Comparison of ENCODE assay signal across 8 mouse cellular contexts in genomic region chr5:53999461-53999770, GRCm38 (mm10). TPM values are rescaled to one million over a fixed set of nuclear protein-coding genes. Genes with fewer than 3 reads are reported as not detected.
A peak's percentile ranks its signal among the peaks of the same experiment; 100 is the strongest.
DNase-seq lines count a peak whose midpoint lies in the region; ATAC-seq and TF ChIP-seq lines count a peak whose summit lies in the region.

No protein-coding gene starts in this region.

- peak overlapping the region; percentile 93 for H3K9ac ChIP-seq in kidney, postnatal 0 days (ENCODE audit: low read depth, low read length)
- H3K9ac ChIP-seq in embryonic facial prominence, embryonic 12.5 days = peak overlapping the region; percentile 91
- H3K9ac ChIP-seq in intestine, embryonic 14.5 days (ENCODE audit: low read length) = peak overlapping the region; percentile 84

- peak overlapping the region; percentile 78 for H3K4me2 ChIP-seq in kidney, postnatal 0 days (ENCODE audit: low read length)
- peak overlapping the region; percentile 79 for H3K4me2 ChIP-seq in embryonic facial prominence, embryonic 12.5 days (replicated peaks)
- H3K4me2 ChIP-seq in intestine, embryonic 14.5 days (ENCODE audit: low read length) = peak overlapping the region; percentile 72

- H3K4me1 ChIP-seq in kidney, postnatal 0 days (replicated peaks; ENCODE audit: insufficient read depth, low read length) = peaks cover 5% of the 10 kb centered on the region; the same call in 1 of the 2 replicates
- H3K4me1 ChIP-seq in embryonic facial prominence, embryonic 12.5 days = peaks cover 14% of the 10 kb centered on the region
- H3K4me1 ChIP-seq in intestine, embryonic 14.5 days (replicated peaks; ENCODE audit: control insufficient read depth, insufficient read depth, low read length) = peaks cover 19% of the 10 kb centered on the region

- 1% methylated on average over 6 of the region's 6 CpGs for WGBS in kidney, postnatal 0 days
- 3% methylated on average over 6 of the region's 6 CpGs for WGBS in embryonic facial prominence, embryonic 12.5 days
- under 1% methylated on average over 6 of the region's 6 CpGs for WGBS in intestine, embryonic 14.5 days

- ATAC-seq in kidney, postnatal 0 days (replicated peaks; ENCODE audit: low FRiP score, low read depth) = no peak
- no peak for ATAC-seq in embryonic facial prominence, embryonic 12.5 days (ENCODE audit: insufficient number of reproducible peaks, insufficient read depth, low FRiP score, low TSS enrichment)
- no peak for ATAC-seq in intestine, embryonic 14.5 days (replicated peaks; ENCODE audit: low FRiP score, low TSS enrichment, low read depth)

- H3K27ac ChIP-seq in kidney, postnatal 0 days = peak overlapping the region; percentile 92
- H3K27ac ChIP-seq in embryonic facial prominence, embryonic 12.5 days = peak overlapping the region; percentile 86
- peak overlapping the region; percentile 86 for H3K27ac ChIP-seq in intestine, embryonic 14.5 days (ENCODE audit: low read depth)

- DNase-seq in kidney, postnatal 0 days (ENCODE audit: low spot score) = no peak
- no peak for DNase-seq in kidney, postnatal 25 days
- no peak for DNase-seq in intestine, embryonic 14.5 days (ENCODE audit: low spot score)
- DNase-seq in naive thymus-derived CD4-positive, alpha-beta T cell, adult 2 months (ENCODE audit: low read depth) = peak; percentile 72
- no peak for DNase-seq in thymus, postnatal 4 days
- DNase-seq in cerebellum, adult 18-20 months = no peak
- DNase-seq in cerebellum, postnatal 36 days = no peak

- no peaks in the 10 kb centered on the region for H3K9me3 ChIP-seq in kidney, postnatal 0 days (replicated peaks; ENCODE audit: low read length)
- no peaks in the 10 kb centered on the region for H3K9me3 ChIP-seq in embryonic facial prominence, embryonic 12.5 days
- no peaks in the 10 kb centered on the region for H3K9me3 ChIP-seq in intestine, embryonic 14.5 days (ENCODE audit: control insufficient read depth, low read length)

- no peaks in the 10 kb centered on the region for H3K27me3 ChIP-seq in kidney, postnatal 0 days (ENCODE audit: insufficient read depth, low read length)
- H3K27me3 ChIP-seq in embryonic facial prominence, embryonic 12.5 days = no peaks in the 10 kb centered on the region
- no peaks in the 10 kb centered on the region for H3K27me3 ChIP-seq in intestine, embryonic 14.5 days (replicated peaks; ENCODE audit: control insufficient read depth, insufficient read depth, low read length)

- peak overlapping the region; percentile 95 for H3K4me3 ChIP-seq in kidney, postnatal 0 days (replicated peaks; ENCODE audit: low read depth, low read length)
- H3K4me3 ChIP-seq in embryonic facial prominence, embryonic 12.5 days = peak overlapping the region; percentile 74
- H3K4me3 ChIP-seq in intestine, embryonic 14.5 days (ENCODE audit: low read depth, low read length) = peak overlapping the region; percentile 61

- no peak for TF ChIP-seq CTCF in kidney, postnatal 0 days (IDR thresholded peaks at IDR 0.05; ENCODE audit: low read depth)

- no peaks in the 10 kb centered on the region for H3K36me3 ChIP-seq in kidney, postnatal 0 days (ENCODE audit: insufficient read depth, low read length)
- H3K36me3 ChIP-seq in embryonic facial prominence, embryonic 12.5 days = no peaks in the 10 kb centered on the region
- H3K36me3 ChIP-seq in intestine, embryonic 14.5 days (ENCODE audit: control insufficient read depth, insufficient read depth, low read length) = no peaks in the 10 kb centered on the region

RNA-seq across cellular contexts. Expression of gene Stim2, which starts 1.1 kb away (rescaled TPM):
- 21.4 and 24.2 TPM in 2 replicates for polyA plus RNA-seq in kidney, postnatal 0 days (2015; fragmentation: Nextera tagmentation; extraction: Ambion mirVana)
- 18.9 and 19.4 TPM in 2 replicates for polyA plus RNA-seq in embryonic facial prominence, embryonic 12.5 days (2016; fragmentation: Nextera tagmentation; extraction: Ambion mirVana)
- polyA plus RNA-seq in intestine, embryonic 14.5 days (2014; fragmentation: Nextera tagmentation; extraction: Ambion mirVana) = 18.2 and 19.9 TPM in 2 replicates
